Mouse (Mus musculus): ENCODE data around the gene Rpl23a. TPM values are rescaled to one million over a fixed set of nuclear protein-coding genes. Genes with fewer than 3 reads are reported as not detected.
A peak's percentile ranks its signal among the peaks of the same experiment; 100 is the strongest.

Gene Rpl23a
- polyA plus RNA-seq (2016; fragmentation: Nextera tagmentation; extraction: Ambion mirVana) = 1,007 and 1,099 TPM in 2 replicates

DNA sequence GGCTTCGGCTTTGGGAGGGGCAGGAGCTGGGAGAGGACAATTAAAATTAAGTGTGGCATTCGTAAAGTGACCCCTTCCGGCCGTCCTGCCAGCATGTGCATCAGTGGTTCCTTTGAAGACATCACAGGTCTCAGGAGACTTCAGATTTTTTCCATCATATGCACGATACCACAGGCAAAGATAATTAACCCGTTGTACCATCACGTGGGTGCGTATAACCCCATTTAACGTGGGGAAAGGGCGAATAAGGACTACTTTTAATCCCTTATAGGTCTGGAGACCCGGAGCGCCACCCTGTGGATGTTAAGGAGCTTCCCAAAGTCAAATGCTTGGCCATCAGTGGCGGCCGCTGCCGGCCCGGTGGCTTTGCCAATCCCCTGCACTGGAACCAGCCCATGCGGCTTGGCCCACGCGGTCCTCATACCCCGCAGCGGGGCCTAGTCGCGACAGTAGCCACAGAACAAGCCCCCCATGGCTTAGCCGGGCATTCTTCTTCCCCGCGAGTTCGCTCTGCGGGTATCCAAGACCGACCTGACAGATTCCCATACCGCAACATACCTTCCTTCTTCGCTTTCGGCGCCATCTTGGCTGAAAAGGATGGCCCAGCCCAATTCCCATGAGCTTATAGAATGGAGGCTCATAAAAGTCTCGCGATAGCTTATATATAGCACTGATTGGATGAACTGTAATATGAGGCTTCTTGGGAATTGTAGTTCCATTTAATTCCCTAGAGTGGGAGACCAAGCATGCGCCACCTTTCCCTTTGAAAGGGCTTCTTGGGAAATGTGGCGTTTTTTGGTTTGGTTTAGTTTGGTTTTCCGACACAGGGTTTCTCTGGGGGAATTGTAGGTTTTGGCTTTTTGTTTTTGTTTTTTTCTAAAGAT, at the start of gene Rpl23a:
Rpl23a (minus strand) TSS at position 624 of the 884 bp plus-strand sequence.
- Histone ChIP-seq H3K4me1 (replicated peaks) (peaks cover 55% of the 10 kb centered on the region), H3K27me3 (ENCODE audit: insufficient read depth, poor library complexity, severe bottlenecking) (no peaks in the 10 kb centered on the region)

DNA sequence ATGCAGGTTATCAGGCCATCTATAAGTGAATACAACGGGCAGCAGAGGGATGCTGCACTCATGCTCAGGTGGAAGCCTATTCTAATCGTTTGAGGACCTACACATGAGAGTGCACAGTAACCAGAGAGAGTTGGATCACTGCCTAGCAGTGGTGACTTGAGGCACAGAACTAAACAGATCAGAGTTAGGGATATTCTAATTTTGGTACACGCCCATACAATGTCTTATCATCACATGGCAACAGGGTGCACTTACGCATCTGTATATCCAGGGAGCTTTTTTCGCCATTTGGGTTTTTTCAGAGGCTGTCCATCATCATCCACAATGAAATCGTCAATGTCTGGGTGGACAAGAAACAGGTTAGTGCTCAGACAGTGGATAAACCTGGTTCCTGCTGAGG, 48.1 kb upstream of the Rpl23a start:
- Histone ChIP-seq H3K4me1 (replicated peaks) (no peaks in the 10 kb centered on the region), H3K4me3 (no peak overlapping the region), H3K27ac (no peak overlapping the region), H3K9me3 (no peaks in the 10 kb centered on the region), H3K36me3 (peaks cover 98% of the 10 kb centered on the region), H3K27me3 (ENCODE audit: insufficient read depth, poor library complexity, severe bottlenecking) (no peaks in the 10 kb centered on the region)
- no peak for DNase-seq (ENCODE audit: low spot score)
- 91% methylated on average over 6 of the region's 6 CpGs for WGBS

More for the DNA sequence above, at the start of gene Rpl23a:
- Histone ChIP-seq H3K9me3 (no peaks in the 10 kb centered on the region), H3K36me3 (peaks cover 42% of the 10 kb centered on the region), H3K4me3 (peak within 1 kb of the TSS; percentile 95), H3K27ac (peak within 1 kb of the TSS; percentile 99)
- under 1% methylated on average over 38 of the region's 38 CpGs for WGBS
- peak; percentile 88 for DNase-seq (ENCODE audit: low spot score)

DNA sequence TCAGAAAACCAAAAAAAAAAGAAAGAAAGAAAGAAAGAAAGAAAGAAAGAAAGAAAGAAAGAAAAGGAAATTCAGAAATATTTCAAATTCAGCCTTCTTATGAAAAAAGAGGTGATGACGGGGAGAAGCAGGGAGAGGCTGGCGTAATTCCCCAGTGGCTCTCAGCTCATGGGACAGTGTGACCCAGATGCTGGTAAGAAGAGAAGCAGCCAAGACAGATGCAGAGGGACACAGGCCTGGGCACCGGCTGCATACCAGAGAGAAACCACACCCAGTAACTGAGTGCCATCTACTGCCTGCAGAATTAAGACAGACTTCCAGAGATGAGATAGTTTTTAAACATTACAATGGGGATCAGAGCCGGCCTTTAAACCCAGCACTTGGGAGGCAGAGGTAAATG, 40.2 kb upstream of the Rpl23a start:
- no peaks in the 10 kb centered on the region for H3K27me3 ChIP-seq (ENCODE audit: insufficient read depth, poor library complexity, severe bottlenecking)
- H3K36me3 ChIP-seq = peaks cover 100% of the 10 kb centered on the region
- no peak for DNase-seq (ENCODE audit: low spot score)
- H3K27ac ChIP-seq = no peak overlapping the region
- 93% methylated on average over 4 of the region's 4 CpGs for WGBS
- no peaks in the 10 kb centered on the region for H3K9me3 ChIP-seq
- H3K4me1 ChIP-seq (replicated peaks) = no peaks in the 10 kb centered on the region
- no peak overlapping the region for H3K4me3 ChIP-seq

DNA sequence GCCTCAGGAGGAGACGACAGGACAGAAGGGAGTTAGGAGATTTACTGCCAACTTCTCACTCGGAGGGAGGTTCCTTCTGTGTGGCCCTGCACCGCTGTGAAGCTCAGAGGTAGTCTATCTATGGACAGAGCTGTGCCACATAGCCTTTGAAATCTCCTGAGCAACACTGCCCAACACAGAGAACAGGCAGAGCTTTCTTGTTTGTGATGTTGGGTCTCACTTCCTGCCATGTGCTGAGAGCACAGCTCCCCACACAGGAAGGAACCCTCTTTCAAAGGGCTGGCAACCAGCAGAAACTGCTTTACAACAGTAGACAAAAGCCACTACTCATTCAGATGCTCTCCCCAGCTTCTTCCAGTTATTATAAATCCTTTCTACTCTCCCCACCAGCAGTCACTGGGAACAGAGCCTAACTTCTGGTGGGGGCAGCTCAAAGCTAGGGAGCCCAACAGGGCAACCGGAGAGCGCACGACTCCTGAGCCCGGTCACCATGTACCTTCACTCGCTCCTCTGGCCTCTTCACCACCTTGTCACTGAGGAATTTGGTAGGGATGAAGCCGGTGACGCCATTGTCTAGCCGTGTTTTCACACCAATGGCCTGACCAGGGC, 32.4 kb upstream of the Rpl23a start:
- Histone ChIP-seq H3K27me3 (ENCODE audit: insufficient read depth, poor library complexity, severe bottlenecking) (no peaks in the 10 kb centered on the region), H3K27ac (no peak overlapping the region), H3K36me3 (peaks cover 100% of the 10 kb centered on the region), H3K9me3 (no peaks in the 10 kb centered on the region), H3K4me3 (no peak overlapping the region), H3K4me1 (replicated peaks) (no peaks in the 10 kb centered on the region)
- 93% methylated on average over 11 of the region's 11 CpGs for WGBS
- no peak for DNase-seq (ENCODE audit: low spot score)

- 93% methylated on average over 14 of the region's 14 CpGs for WGBS
- H3K36me3 ChIP-seq = peaks cover 100% of the 10 kb centered on the region
Measured at GRCm38 (mm10) chr11:78213086-78213817, 29.9 kb upstream of the Rpl23a start.

DNA sequence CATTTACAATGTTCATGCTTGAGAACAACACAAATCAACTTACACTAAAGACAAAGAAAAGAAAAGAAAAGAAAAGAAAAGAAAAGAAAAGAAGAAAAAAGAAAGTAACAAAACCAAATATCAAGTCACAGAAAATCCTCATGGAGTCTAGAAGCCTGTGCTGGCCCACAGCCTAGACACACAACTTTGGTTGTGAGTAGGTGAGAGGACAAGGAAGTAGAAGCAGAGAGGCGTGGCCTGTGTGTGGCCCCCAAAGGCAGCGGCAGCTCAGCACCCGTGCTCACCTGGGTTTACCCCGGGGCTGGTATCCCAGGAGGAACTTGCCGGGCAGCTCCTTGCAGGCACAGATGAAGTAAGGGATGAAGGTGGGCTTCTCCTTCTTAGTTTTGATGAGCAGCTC, 28.1 kb upstream of the Rpl23a start:
- H3K9me3 ChIP-seq = no peaks in the 10 kb centered on the region
- H3K4me1 ChIP-seq (replicated peaks) = 0 out of 2 replicates have a peak, but pooled peaks cover 4% of the 10 kb centered on the region
- peaks cover 100% of the 10 kb centered on the region for H3K36me3 ChIP-seq
- DNase-seq (ENCODE audit: low spot score) = no peak
- H3K27me3 ChIP-seq (ENCODE audit: insufficient read depth, poor library complexity, severe bottlenecking) = no peaks in the 10 kb centered on the region
- H3K4me3 ChIP-seq = no peak overlapping the region
- no peak overlapping the region for H3K27ac ChIP-seq
- 94% methylated on average over 5 of the region's 5 CpGs for WGBS

More at GRCm38 (mm10) chr11:78213086-78213817, 29.9 kb upstream of the Rpl23a start:
- DNase-seq (ENCODE audit: low spot score) = no peak
- Histone ChIP-seq H3K4me3 (no peak overlapping the region), H3K27me3 (ENCODE audit: insufficient read depth, poor library complexity, severe bottlenecking) (no peaks in the 10 kb centered on the region), H3K27ac (no peak overlapping the region), H3K9me3 (no peaks in the 10 kb centered on the region), H3K4me1 (replicated peaks) (no peaks in the 10 kb centered on the region)

DNA sequence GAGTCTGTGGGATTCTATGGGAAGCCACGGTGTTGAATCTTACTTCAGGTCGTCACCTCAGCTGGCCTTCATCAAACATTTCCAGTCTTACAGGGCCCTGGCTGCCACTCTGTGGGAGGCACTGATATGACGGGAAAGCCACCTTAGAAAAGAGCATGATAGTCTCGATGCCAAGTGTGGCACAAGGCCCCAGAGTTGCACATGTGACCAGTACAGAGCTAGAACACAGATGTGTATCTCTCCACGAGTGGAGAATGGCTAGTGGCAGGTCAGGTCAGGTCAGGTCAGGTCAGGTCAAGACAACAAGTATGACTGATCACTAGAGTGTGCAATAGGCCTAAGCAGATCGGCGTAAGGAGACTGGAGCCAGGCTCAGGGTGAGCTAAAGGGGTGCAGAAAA, 27.2 kb upstream of the Rpl23a start:
- no peaks in the 10 kb centered on the region for H3K9me3 ChIP-seq
- no peak for DNase-seq (ENCODE audit: low spot score)
- peaks cover 9% of the 10 kb centered on the region for H3K4me1 ChIP-seq (replicated peaks)
- H3K4me3 ChIP-seq = no peak overlapping the region
- H3K36me3 ChIP-seq = peaks cover 100% of the 10 kb centered on the region
- H3K27me3 ChIP-seq (ENCODE audit: insufficient read depth, poor library complexity, severe bottlenecking) = no peaks in the 10 kb centered on the region
- WGBS = 72% methylated on average over 7 of the region's 7 CpGs
- H3K27ac ChIP-seq = no peak overlapping the region

DNA sequence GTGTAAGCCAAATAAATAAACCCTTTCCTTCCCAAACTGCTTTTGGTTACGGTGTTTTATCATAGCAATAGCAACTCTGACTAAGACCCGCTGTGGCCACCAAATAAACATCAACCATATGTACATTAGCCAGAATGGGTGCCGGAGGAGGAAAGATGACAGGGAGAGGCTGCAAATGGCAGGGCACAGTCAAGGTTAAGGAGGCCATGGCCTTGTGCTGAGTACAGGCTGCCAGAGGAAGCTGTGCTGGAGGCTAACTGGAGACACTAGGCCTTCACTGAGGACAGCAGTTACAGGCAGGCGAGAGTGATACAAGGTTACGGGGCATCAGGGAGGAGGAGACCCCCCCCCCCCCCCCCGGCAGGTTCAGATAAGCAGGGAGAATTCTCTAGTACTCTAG, 26.5 kb upstream of the Rpl23a start:
- Histone ChIP-seq H3K9me3 (no peaks in the 10 kb centered on the region), H3K36me3 (peaks cover 100% of the 10 kb centered on the region), H3K4me3 (no peak overlapping the region), H3K27ac (no peak overlapping the region), H3K27me3 (ENCODE audit: insufficient read depth, poor library complexity, severe bottlenecking) (no peaks in the 10 kb centered on the region), H3K4me1 (replicated peaks) (peaks cover 12% of the 10 kb centered on the region)
- no peak for DNase-seq (ENCODE audit: low spot score)
- 85% methylated on average over 6 of the region's 6 CpGs for WGBS

DNA sequence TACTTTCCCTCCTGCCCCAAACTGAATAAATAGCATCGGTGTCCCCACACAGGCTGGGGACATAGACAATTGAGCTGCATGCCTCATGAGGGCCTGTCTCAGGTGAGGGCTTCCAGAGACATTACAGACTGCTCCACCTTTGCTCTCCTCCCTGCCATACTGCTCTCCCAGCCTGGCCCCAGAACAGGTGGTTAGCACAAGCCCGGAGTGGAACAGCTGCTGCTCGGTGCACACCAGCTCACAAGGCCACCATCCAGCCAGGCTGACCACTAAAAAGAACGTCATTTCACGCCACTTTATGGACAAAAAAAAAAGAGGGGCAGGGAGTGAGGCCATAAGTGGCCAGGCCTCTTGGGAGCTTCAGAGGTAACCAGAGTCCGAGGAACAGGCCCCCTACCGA, 23.8 kb upstream of the Rpl23a start:
- no peaks in the 10 kb centered on the region for H3K27me3 ChIP-seq (ENCODE audit: insufficient read depth, poor library complexity, severe bottlenecking)
- WGBS = 78% methylated on average over 7 of the region's 7 CpGs
- H3K36me3 ChIP-seq = peaks cover 93% of the 10 kb centered on the region
- DNase-seq (ENCODE audit: low spot score) = no peak
- no peak overlapping the region for H3K27ac ChIP-seq
- H3K4me3 ChIP-seq = no peak overlapping the region
- no peaks in the 10 kb centered on the region for H3K9me3 ChIP-seq
- H3K4me1 ChIP-seq (replicated peaks) = peaks cover 16% of the 10 kb centered on the region

GRCm38 (mm10) chr11:78205361-78206206, 22.2 kb upstream of the Rpl23a start:
- no peak for DNase-seq (ENCODE audit: low spot score)
- Histone ChIP-seq H3K27me3 (ENCODE audit: insufficient read depth, poor library complexity, severe bottlenecking) (no peaks in the 10 kb centered on the region), H3K9me3 (no peaks in the 10 kb centered on the region), H3K36me3 (peaks cover 81% of the 10 kb centered on the region), H3K4me1 (replicated peaks) (peaks cover 16% of the 10 kb centered on the region), H3K27ac (peak overlapping the region; percentile 66), H3K4me3 (no peak overlapping the region)
- 76% methylated on average over 13 of the region's 13 CpGs for WGBS

- H3K4me3 ChIP-seq = no peak overlapping the region
- no peak overlapping the region for H3K27ac ChIP-seq
- WGBS = 84% methylated on average over 6 of the region's 6 CpGs
- DNase-seq (ENCODE audit: low spot score) = no peak
- no peaks in the 10 kb centered on the region for H3K27me3 ChIP-seq (ENCODE audit: insufficient read depth, poor library complexity, severe bottlenecking)
- H3K36me3 ChIP-seq = peaks cover 68% of the 10 kb centered on the region
- peaks cover 16% of the 10 kb centered on the region for H3K4me1 ChIP-seq (replicated peaks)
- no peaks in the 10 kb centered on the region for H3K9me3 ChIP-seq
Measured at GRCm38 (mm10) chr11:78204287-78204686, 20.9 kb upstream of the Rpl23a start.

GRCm38 (mm10) chr11:78202372-78202771, 19.0 kb upstream of the Rpl23a start:
- H3K4me3 ChIP-seq = no peak overlapping the region
- no peaks in the 10 kb centered on the region for H3K9me3 ChIP-seq
- no peak for DNase-seq (ENCODE audit: low spot score)
- 91% methylated on average over 3 of the region's 3 CpGs for WGBS
- no peak overlapping the region for H3K27ac ChIP-seq
- peaks cover 48% of the 10 kb centered on the region for H3K36me3 ChIP-seq
- H3K4me1 ChIP-seq (replicated peaks) = peaks cover 16% of the 10 kb centered on the region
- H3K27me3 ChIP-seq (ENCODE audit: insufficient read depth, poor library complexity, severe bottlenecking) = no peaks in the 10 kb centered on the region

All from hindbrain, embryonic 10.5 days (tissue).